Mouse (Mus musculus): ENCODE measurements around the gene Wfdc10.

Wfdc10 gene

DNA sequence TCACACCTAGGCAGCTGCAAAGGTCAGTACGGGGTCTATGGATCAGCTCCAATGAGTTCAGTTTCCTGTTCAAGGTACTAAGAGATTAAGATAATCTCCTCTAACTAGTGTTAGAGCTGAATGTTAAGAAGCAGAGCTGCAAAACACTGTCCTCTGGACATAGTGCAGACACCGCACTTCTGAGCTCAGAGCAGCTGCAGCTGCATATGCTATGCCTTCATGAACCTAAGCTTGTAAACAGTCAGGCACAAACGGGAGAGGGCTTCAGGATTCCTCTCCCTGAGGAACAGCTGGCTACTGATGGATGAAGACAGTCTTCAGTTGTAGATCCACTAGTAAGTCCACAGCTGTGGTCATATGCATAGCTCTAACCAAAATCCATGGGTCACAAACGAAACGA is 45.1 kb downstream of the Wfdc10 start:
- in situ Hi-C loops (cut with MboI, MseI): no loop called here

DNA sequence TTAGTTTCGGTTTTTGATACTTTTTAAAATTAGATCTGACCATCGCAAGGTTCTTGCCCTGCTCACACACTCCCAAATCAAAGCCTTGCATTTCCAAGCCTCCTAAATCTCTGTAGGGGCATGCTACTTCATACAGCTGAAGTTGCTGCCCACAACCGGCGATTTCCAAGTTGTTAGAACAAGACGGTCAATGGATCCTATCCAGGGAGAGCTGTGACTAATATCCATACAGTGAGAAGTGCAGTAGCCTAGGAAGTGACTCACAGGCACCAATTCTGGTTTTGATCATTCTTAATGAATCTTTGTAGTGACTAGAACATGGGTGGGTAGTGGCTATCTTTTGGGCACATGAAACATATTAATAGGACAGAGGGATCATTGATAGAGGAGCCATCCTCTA is 45.9 kb downstream of the Wfdc10 start:
- in situ Hi-C loops (cut with MboI, MseI): no loop called here

GRCm38 (mm10) chr2:164704235-164704634 is 48.4 kb downstream of the Wfdc10 start:
- in situ Hi-C loops (cut with MboI, MseI): no loop called here

GRCm38 (mm10) chr2:164705328-164705727 is 49.5 kb downstream of the Wfdc10 start:
- in situ Hi-C loops (cut with MboI, MseI): no loop called here

DNA sequence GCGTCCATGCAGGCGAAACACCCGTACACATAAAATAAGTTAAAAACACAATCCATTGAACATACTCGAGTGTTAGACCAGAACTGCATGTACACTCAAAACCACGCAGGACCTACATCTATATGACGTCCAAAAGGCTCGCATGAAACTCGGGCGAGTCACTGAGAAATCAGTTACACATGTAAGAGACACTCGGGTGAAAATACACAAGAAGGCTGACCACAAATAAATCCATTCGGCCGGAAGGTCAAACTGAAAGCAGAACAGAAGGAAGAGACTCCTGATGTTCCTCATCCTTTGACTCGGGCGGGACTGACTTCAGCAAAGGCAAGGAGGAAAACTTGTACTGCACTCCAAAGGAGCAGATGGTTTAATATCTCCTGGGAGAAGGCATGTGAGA is 50.1 kb downstream of the Wfdc10 start:
- in situ Hi-C loops (cut with MboI, MseI): no loop called here

All from T-helper 2 cell (primary cell).